Mouse (Mus musculus) spleen, postnatal 0 days (tissue): ENCODE results near the gene Msn. TPM values are rescaled to one million over a fixed set of nuclear protein-coding genes. Genes with fewer than 3 reads are reported as not detected.

Source experiments
- polyA plus RNA-seq: library from polyadenylated mRNA; unstranded; fragments of >200 nt; fragmentation: Nextera tagmentation; extraction: Ambion mirVana; gene quantifications from 2 replicates; pipeline ENCODE4 v1.2.1, GENCODE M21; 2015

The Msn gene
- polyA plus RNA-seq, result 78.9 and 97.5 TPM in 2 replicates

DNA sequence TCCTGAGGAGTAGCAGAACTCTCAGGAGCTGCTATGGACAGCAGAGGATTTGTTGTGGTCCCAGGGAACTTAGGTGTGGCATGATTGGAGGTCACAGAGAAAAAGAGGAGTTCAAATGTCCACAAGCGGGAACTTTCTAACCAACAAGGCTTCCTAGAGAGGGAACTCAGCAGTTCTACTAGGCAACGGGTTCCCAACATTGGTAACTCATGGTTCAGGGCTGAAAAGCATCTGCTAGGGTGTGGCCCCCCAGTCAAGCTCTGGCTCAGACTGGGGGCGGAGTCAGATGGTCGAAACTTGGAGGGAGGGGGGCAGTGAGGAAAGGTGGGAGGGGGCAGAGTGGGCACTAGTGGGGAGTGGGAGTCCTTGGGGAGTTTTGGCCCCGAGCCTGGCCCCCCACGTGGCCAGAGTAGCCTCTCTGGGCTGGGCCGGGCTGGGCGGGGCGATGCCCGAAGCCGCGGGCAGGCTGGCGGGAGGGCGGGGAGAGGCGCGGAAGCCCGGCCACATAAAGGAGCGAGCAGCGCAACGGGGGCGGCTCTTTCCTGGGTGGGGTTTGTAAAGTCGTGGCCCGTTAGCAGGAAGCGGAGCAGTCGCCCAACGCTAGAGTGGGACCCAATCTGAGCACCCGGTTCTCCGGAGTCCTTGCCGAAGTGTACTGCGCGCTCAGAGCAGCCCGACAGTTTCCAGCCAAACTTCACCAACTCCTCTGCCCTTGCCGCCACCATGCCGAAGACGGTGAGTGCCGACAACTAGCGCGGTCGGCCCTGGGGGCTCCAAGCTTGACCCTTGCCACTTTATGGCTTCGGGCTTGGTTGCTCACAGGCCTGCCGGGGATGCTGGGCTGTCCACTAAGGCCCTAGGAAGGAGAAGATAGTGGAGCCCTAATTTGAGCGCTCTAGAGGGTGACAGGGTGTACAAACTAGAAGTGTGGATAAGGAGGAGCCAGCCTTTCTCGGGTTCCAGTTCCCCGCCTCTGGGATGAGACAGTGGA, at the start of gene Msn:
Msn (plus strand) TSS at position 534 of the 991 bp plus-strand sequence.

Other genes with a start within 250 kb of the Msn start
- gene Las1l, start 139.1 kb upstream of the Msn start, polyA plus RNA-seq, result 30.6 and 33.4 TPM in 2 replicates
- 0.08 TPM in 1 of 2 replicates, not detected in the other for gene Vsig4, start 197.4 kb downstream of the Msn start, polyA plus RNA-seq